Mouse (Mus musculus): ENCODE measurements around the gene Alg14.

Gene Alg14

GRCm38 (mm10) chr3:121343224-121343623 is 51.7 kb downstream of the Alg14 start:
- DNase-seq: no peak

- DNase-seq: no peak
Measured at GRCm38 (mm10) chr3:121344056-121344945, 52.7 kb downstream of the Alg14 start.

GRCm38 (mm10) chr3:121344951-121345642 is 53.5 kb downstream of the Alg14 start:
- DNase-seq: no peak

DNA sequence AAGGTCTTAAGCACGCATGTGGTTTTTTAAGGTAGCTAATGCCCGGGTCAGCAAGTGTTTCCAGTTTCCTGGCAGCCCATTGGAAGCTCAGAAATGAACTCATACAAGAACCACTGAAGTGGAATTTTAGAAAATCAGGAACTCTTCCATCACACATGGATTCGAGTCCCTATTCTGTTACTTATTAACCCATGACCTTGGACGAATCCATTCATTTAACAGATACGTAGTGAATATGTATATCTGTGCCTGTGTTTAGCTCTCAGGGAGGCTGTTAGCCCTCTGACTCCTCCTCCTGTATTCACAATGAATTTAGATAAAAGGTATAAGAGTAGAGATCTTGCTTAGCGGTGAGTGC is 54.0 kb downstream of the Alg14 start:
- no peak for DNase-seq

GRCm38 (mm10) chr3:121346507-121347267 is 55.1 kb downstream of the Alg14 start:
- no peak for DNase-seq

GRCm38 (mm10) chr3:121348792-121349191 is 57.2 kb downstream of the Alg14 start:
- DNase-seq: no peak

- DNase-seq: peak; percentile 40
Measured at GRCm38 (mm10) chr3:121349334-121350169, 58.0 kb downstream of the Alg14 start.

- DNase-seq: no peak
Measured at GRCm38 (mm10) chr3:121351257-121351656, 59.7 kb downstream of the Alg14 start.

DNA sequence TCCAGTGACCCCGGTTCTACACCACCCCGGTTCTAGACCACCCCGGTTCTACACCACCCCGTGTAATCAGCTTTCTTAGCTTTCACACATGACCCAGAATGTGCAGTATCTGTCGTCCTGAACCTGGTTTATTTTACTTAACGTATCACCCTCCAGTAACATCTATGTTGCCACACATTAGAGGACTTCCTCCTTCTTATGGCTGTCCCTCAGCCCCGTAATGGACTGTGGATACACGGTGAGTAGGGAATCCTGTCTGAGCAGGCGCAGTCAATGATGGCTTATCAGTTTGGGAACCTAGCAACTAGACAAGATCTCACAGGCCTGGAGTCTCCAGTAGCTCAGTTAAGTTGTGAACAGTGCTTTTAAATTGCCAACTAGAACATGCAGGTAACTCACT is 62.7 kb downstream of the Alg14 start:
- no peak for DNase-seq

GRCm38 (mm10) chr3:121354861-121355470 is 63.4 kb downstream of the Alg14 start:
- no peak for DNase-seq

DNA sequence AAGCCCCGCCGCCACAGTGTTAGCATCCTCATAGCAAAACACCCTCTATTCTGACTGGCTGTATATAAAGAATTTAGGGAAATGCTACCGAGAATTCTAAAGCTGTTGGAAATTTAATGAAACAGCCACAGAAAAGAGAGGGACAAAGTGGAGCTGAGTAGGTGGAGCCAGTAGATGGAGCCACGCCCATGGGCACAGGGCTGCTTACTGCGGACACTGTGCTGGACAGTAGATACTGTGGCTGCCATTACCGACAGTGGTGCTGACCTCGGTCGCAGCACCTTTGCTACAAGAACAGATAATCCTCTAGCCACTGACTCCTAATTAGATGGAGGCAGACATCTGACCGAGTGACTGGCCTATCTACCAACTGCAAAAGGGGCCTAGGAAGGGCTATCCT is 64.0 kb downstream of the Alg14 start:
- DNase-seq: no peak

- no peak for DNase-seq
Measured at GRCm38 (mm10) chr3:121356111-121356510, 64.5 kb downstream of the Alg14 start.

DNA sequence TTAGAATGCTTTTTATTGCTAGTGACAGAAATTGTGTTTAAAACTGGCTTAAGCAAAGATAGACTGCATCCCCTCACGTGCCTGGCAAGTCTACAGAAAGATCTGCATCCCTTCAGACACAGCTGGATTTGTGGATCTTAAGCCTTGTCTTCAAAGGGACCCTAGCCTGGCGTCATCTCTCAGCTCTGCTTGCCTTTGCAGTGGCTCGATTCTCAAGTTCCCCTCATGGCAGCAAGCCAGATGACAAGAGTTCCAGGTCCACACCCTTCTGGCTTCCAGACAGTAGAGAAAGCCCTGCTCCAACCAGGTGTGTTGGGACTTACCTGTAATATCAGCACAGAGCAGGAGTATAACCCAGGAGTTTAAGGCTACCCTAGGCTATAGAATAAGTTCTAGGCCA is 65.5 kb downstream of the Alg14 start:
- peak; percentile 32 for DNase-seq

- no peak for DNase-seq
Measured at GRCm38 (mm10) chr3:121358285-121358684, 66.7 kb downstream of the Alg14 start.

DNA sequence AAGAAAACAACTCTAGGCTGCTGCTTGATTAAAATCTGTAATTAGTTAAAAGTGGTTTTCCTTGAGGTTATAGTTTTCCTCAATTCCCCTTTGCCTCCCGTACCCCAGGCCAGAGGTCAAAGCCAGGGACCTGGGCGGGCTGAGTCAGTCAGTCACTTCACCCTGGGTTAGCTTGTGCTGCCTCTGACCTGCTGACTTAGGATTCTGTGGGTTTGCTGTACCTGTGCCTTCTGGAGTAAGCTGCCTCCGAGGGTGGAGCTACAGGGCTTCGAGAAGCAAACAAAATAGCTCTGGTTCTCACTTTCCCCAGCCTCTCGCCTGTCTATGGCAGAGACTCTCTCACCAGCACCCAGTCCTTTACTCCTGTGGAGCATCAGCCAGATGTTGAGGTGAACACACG is 67.3 kb downstream of the Alg14 start:
- no peak for DNase-seq

- DNase-seq: no peak
Measured at GRCm38 (mm10) chr3:121359272-121359671, 67.7 kb downstream of the Alg14 start.

DNA sequence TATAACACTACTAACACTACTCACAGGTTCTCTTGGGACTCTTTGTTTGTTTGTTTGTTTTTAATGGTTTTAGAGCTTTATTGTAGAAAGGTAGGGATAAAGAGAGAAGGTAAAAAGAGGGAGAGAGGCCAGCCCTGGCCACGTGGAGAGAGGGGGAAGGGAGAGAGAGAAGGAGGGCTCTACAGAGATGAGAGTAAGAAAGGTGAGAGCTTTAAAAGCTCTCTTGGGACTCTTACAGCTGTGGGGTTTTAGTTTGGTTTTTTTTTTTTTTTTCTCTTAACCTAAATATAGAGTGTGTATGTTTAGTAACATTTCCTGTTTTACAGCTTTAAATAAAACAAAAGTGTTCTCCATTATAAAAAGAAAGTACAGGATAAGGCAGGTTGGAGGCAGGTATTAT is 70.4 kb downstream of the Alg14 start:
- no peak for DNase-seq

DNA sequence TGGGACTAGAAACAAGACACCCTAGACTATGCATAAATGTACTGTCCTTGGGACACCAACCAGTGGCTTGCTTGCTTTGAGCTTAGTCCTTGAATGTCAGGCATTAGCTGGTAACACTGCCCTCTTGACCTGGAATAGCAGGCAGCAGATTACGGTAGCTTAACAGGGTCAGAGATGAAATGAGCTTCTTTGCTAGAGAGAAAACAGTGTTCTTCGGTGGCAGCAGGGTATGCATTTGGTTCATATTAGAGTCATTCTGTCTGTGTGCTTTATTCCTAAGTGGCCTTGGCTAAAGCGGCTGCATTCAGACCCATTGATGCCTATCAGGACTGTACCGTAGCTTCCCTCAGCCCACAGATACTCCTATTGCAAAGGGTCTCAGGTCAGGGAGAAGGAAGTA is 72.8 kb downstream of the Alg14 start:
- DNase-seq: no peak

- DNase-seq: peak; percentile 23
Measured at GRCm38 (mm10) chr3:121365131-121365530, 73.6 kb downstream of the Alg14 start.

DNA sequence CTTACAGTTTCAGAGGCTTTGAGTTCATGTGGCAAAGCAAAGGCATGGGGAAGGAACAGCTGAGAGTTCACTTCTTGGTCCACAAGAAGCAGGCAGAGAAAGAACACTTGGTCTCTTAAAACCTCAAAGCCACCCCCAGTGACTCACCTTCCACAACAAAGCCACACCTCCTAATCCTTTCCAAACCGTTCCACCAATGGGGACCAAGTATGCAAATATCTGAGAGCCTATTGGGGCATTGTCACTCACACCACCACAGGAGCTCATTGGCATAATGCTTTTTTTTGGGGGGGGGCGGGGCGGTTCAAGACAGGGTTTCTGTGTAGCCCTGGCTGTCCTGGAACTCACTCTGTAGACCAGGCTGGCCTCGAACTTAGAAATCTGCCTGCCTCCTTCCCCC is 77.0 kb downstream of the Alg14 start:
- DNase-seq: no peak

- DNase-seq: no peak
Measured at GRCm38 (mm10) chr3:121369517-121369916, 77.9 kb downstream of the Alg14 start.

- DNase-seq: peak; percentile 21
Measured at GRCm38 (mm10) chr3:121370301-121370700, 78.7 kb downstream of the Alg14 start.

Data from lung, postnatal 14 days (tissue).